Mouse (Mus musculus): ENCODE measurements around the gene Erbb2. TPM values are rescaled to one million over a fixed set of nuclear protein-coding genes. Genes with fewer than 3 reads are reported as not detected.
A peak's percentile ranks its signal among the peaks of the same experiment; 100 is the strongest.

The Erbb2 gene
- total RNA-seq, 1 experiment: 13.2 TPM

GRCm38 (mm10) chr11:98445238-98445637 is 33.0 kb downstream of the Erbb2 start:
- Histone ChIP-seq H3K4me3 (ENCODE audit: insufficient read depth in 1 of 2, low read depth in 1 of 2, low read length in 2 of 2, poor library complexity in 1 of 2, severe bottlenecking in 1 of 2) (no peak overlapping the region), H3K9ac (ENCODE audit: insufficient read depth, low read depth, low read length, poor library complexity, severe bottlenecking) (no peak overlapping the region), H3K27ac (ENCODE audit: insufficient read depth, low read depth, low read length, poor library complexity, severe bottlenecking) (no peak overlapping the region), H3K4me1 (ENCODE audit: control insufficient read depth in 2 of 2, insufficient read depth in 2 of 2, low read length in 2 of 2, poor library complexity in 1 of 2) (peaks cover 8 to 25% of the 10 kb centered on the region in 2 experiments), H3K9me3 (ENCODE audit: control insufficient read depth, insufficient read depth, low read depth, low read length) (no peaks in the 10 kb centered on the region), H3K36me3 (ENCODE audit: control insufficient read depth, insufficient read depth, low read length, poor library complexity, severe bottlenecking) (peaks cover 3% of the 10 kb centered on the region; the same call in 1 of the 2 replicates)
- DNase-seq (ENCODE audit: low read depth, low spot score): no peak
- in situ Hi-C loops (cut with MboI; ENCODE audit: low sequenced_read_pairs in 2 of 2, unreplicated experiment in 2 of 2): no loop called here
- TF ChIP-seq CHD2 (IDR thresholded peaks at IDR 0.05; ENCODE audit: low read depth, low read length) (no peak), MAFK (IDR thresholded peaks at IDR 0.05; ENCODE audit: insufficient read depth, low read depth, low read length) (no peak), ZNF384 (IDR thresholded peaks at IDR 0.05; ENCODE audit: low read depth, low read length) (no peak), HCFC1 (IDR thresholded peaks at IDR 0.05; ENCODE audit: borderline replicate concordance, insufficient read depth, low read length) (no peak), ZC3H11A (IDR thresholded peaks at IDR 0.05; ENCODE audit: borderline replicate concordance, low read depth, low read length) (no peak)

GRCm38 (mm10) chr11:98445679-98446078 is 33.4 kb downstream of the Erbb2 start:
- in situ Hi-C loops (cut with MboI; ENCODE audit: low sequenced_read_pairs in 2 of 2, unreplicated experiment in 2 of 2): no loop called here
- Histone ChIP-seq H3K9ac (ENCODE audit: insufficient read depth, low read depth, low read length, poor library complexity, severe bottlenecking) (no peak overlapping the region), H3K36me3 (ENCODE audit: control insufficient read depth, insufficient read depth, low read length, poor library complexity, severe bottlenecking) (peaks cover 7% of the 10 kb centered on the region; the same call in 1 of the 2 replicates), H3K4me3 (ENCODE audit: insufficient read depth in 1 of 2, low read depth in 1 of 2, low read length in 2 of 2, poor library complexity in 1 of 2, severe bottlenecking in 1 of 2) (no peak overlapping the region), H3K9me3 (ENCODE audit: control insufficient read depth, insufficient read depth, low read depth, low read length) (no peaks in the 10 kb centered on the region), H3K4me1 (ENCODE audit: control insufficient read depth in 2 of 2, insufficient read depth in 2 of 2, low read length in 2 of 2, poor library complexity in 1 of 2) (peaks cover 9 to 27% of the 10 kb centered on the region in 2 experiments), H3K27ac (ENCODE audit: insufficient read depth, low read depth, low read length, poor library complexity, severe bottlenecking) (no peak overlapping the region)
- no peak for DNase-seq (ENCODE audit: low read depth, low spot score)
- TF ChIP-seq CHD2 (IDR thresholded peaks at IDR 0.05; ENCODE audit: low read depth, low read length) (no peak), ZNF384 (IDR thresholded peaks at IDR 0.05; ENCODE audit: low read depth, low read length) (no peak), MAFK (IDR thresholded peaks at IDR 0.05; ENCODE audit: insufficient read depth, low read depth, low read length) (no peak), ZC3H11A (IDR thresholded peaks at IDR 0.05; ENCODE audit: borderline replicate concordance, low read depth, low read length) (no peak), HCFC1 (IDR thresholded peaks at IDR 0.05; ENCODE audit: borderline replicate concordance, insufficient read depth, low read length) (no peak)

- in situ Hi-C loops (cut with MboI; ENCODE audit: low sequenced_read_pairs in 2 of 2, unreplicated experiment in 2 of 2): no loop called here
Observed at GRCm38 (mm10) chr11:98446213-98446561, 33.9 kb downstream of the Erbb2 start, which contains the start of gene Grb7. TSS of gene Grb7 (plus strand) at chr11:98446394.

GRCm38 (mm10) chr11:98446562-98447474 is 34.5 kb downstream of the Erbb2 start:
- Histone ChIP-seq H3K36me3 (ENCODE audit: control insufficient read depth, insufficient read depth, low read length, poor library complexity, severe bottlenecking) (peaks cover 18% of the 10 kb centered on the region; the same call in 1 of the 2 replicates), H3K4me3 (ENCODE audit: insufficient read depth in 1 of 2, low read depth in 1 of 2, low read length in 2 of 2, poor library complexity in 1 of 2, severe bottlenecking in 1 of 2) (peak overlapping the region; percentile 61 to 78), H3K9me3 (ENCODE audit: control insufficient read depth, insufficient read depth, low read depth, low read length) (no peaks in the 10 kb centered on the region), H3K9ac (ENCODE audit: insufficient read depth, low read depth, low read length, poor library complexity, severe bottlenecking) (peak overlapping the region; percentile 71), H3K27ac (ENCODE audit: insufficient read depth, low read depth, low read length, poor library complexity, severe bottlenecking) (peak overlapping the region; percentile 7; the same call in 1 of the 2 replicates), H3K4me1 (ENCODE audit: control insufficient read depth in 2 of 2, insufficient read depth in 2 of 2, low read length in 2 of 2, poor library complexity in 1 of 2) (peaks cover 9 to 31% of the 10 kb centered on the region in 2 experiments)
- in situ Hi-C loops (cut with MboI; ENCODE audit: low sequenced_read_pairs in 2 of 2, unreplicated experiment in 2 of 2): no loop called here
- DNase-seq (ENCODE audit: low read depth, low spot score): no peak
- TF ChIP-seq ZNF384 (IDR thresholded peaks at IDR 0.05; ENCODE audit: low read depth, low read length) (no peak), MAFK (IDR thresholded peaks at IDR 0.05; ENCODE audit: insufficient read depth, low read depth, low read length) (no peak), CHD2 (IDR thresholded peaks at IDR 0.05; ENCODE audit: low read depth, low read length) (no peak), HCFC1 (IDR thresholded peaks at IDR 0.05; ENCODE audit: borderline replicate concordance, insufficient read depth, low read length) (no peak), ZC3H11A (IDR thresholded peaks at IDR 0.05; ENCODE audit: borderline replicate concordance, low read depth, low read length) (no peak)

More at GRCm38 (mm10) chr11:98446213-98446561, 33.9 kb downstream of the Erbb2 start, which contains the start of gene Grb7:
- Histone ChIP-seq H3K27ac (ENCODE audit: insufficient read depth, low read depth, low read length, poor library complexity, severe bottlenecking) (peak within 1 kb of the TSS; percentile 7; the same call in 1 of the 2 replicates), H3K4me3 (ENCODE audit: insufficient read depth in 1 of 2, low read depth in 1 of 2, low read length in 2 of 2, poor library complexity in 1 of 2, severe bottlenecking in 1 of 2) (peak within 1 kb of the TSS; percentile 61 to 78), H3K4me1 (ENCODE audit: control insufficient read depth in 2 of 2, insufficient read depth in 2 of 2, low read length in 2 of 2, poor library complexity in 1 of 2) (peaks cover 9 to 30% of the 10 kb centered on the region in 2 experiments), H3K9me3 (ENCODE audit: control insufficient read depth, insufficient read depth, low read depth, low read length) (no peaks in the 10 kb centered on the region), H3K9ac (ENCODE audit: insufficient read depth, low read depth, low read length, poor library complexity, severe bottlenecking) (peak within 1 kb of the TSS; percentile 65), H3K36me3 (ENCODE audit: control insufficient read depth, insufficient read depth, low read length, poor library complexity, severe bottlenecking) (peaks cover 12% of the 10 kb centered on the region; the same call in 1 of the 2 replicates)
- DNase-seq (ENCODE audit: low read depth, low spot score): no peak
- no peak for TF ChIP-seq MAFK (IDR thresholded peaks at IDR 0.05; ENCODE audit: insufficient read depth, low read depth, low read length)
- TF ChIP-seq ZNF384 (IDR thresholded peaks at IDR 0.05; ENCODE audit: low read depth, low read length): no peak
- TF ChIP-seq ZC3H11A (IDR thresholded peaks at IDR 0.05; ENCODE audit: borderline replicate concordance, low read depth, low read length): no peak
- TF ChIP-seq HCFC1 (IDR thresholded peaks at IDR 0.05; ENCODE audit: borderline replicate concordance, insufficient read depth, low read length): no peak
- TF ChIP-seq CHD2 (IDR thresholded peaks at IDR 0.05; ENCODE audit: low read depth, low read length): no peak
